8 mouse cellular contexts compared by ENCODE assay signal in the genomic region with DNA sequence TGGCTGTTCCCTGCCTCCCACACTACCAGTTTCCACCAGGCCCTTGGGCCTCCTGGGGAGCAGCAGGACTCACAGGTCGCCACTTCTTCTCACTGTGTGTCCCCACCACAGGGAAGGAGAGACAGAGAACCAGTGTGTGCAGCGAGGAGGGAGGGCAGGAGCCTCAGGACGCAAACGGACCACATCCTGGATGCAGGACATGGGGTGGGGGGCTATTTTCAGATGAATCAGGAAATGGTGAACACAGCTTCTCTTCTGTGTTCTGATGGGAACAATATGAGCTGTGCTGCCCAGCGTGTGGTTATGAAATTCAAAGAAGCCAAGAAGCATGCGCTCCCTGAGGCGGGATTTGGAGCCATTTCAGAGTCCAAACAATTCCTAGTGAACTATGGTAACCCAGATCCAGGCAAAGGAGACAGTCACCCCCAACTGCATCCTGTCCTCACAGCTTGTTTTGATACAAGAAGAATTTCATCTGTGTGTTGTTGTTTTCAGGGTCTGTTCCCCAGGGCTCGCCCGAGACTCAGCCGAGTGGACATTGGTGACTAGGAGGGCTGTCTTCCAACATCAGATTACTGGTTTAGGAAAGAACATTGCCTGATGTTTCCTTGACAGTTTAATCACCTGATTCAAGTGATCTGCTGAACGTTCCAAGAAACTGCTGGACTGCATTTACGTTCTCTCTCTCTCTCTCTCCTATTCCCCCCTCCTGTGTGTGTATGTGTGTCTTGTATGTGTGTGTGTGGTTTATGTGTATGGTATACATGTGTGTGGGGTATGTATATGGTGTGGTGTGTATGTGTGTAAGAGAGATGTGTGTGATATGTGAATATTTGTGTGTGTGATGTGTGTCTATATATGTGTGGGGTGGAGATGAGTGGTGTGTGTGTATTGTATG. TPM values are rescaled to one million over a fixed set of nuclear protein-coding genes. Genes with fewer than 3 reads are reported as not detected.
A peak's percentile ranks its signal among the peaks of the same experiment; 100 is the strongest.
DNase-seq lines count a peak whose midpoint lies in the region; ATAC-seq and TF ChIP-seq lines count a peak whose summit lies in the region.
"Not testable (repeated sequence)": the region's sequence is repeated elsewhere in the genome, so short reads cannot be mapped to it uniquely, and the experiment has no call there.
"Had no signal": no experiment of that assay in that cellular context is flagged by ENCODE, and none has a peak within 500 bp of the region (broad histone marks: within the 10 kb centered on the region; RNA-seq: fewer than 3 reads in every experiment).

No protein-coding gene starts in this region.

- H3K27ac ChIP-seq in heart, embryonic 15.5 days, result peak overlapping the region; percentile 42
- H3K27ac ChIP-seq in hindbrain, embryonic 16.5 days (ENCODE audit: low read depth, low read length), result peak overlapping the region; percentile 39; the same call in 1 of the 2 replicates
- H3K27ac ChIP-seq in liver, postnatal 0 days (ENCODE audit: low read depth); midbrain, postnatal 0 days (ENCODE audit: low read depth, low read length): not testable (repeated sequence)

- TF ChIP-seq CTCF in liver, postnatal 0 days (IDR thresholded peaks at IDR 0.05; ENCODE audit: low read depth); midbrain, postnatal 0 days (IDR thresholded peaks at IDR 0.05): not testable (repeated sequence)

- not testable (repeated sequence) for H3K9ac ChIP-seq in heart, embryonic 15.5 days; hindbrain, embryonic 16.5 days (ENCODE audit: low read depth, low read length); liver, postnatal 0 days (replicated peaks); midbrain, postnatal 0 days (replicated peaks; ENCODE audit: low read length, poor library complexity, severe bottlenecking)

- DNase-seq in cerebellum, adult 11-12 months, result peak; percentile 7
- peak; percentile 76 for DNase-seq in gastrocnemius, adult 18-20 months (ENCODE audit: low spot score)
- DNase-seq in kidney, postnatal 25 days, result peak; percentile 39 to 62
- DNase-seq in liver, postnatal 0 days, result not testable (repeated sequence)
- DNase-seq in midbrain, postnatal 0 days (ENCODE audit: low spot score), result peak; percentile 26

- not testable (repeated sequence) for H3K36me3 ChIP-seq in heart, embryonic 15.5 days; hindbrain, embryonic 16.5 days (ENCODE audit: control insufficient read depth, insufficient read depth, low read length); liver, postnatal 0 days (replicated peaks; ENCODE audit: insufficient read depth, low read length); midbrain, postnatal 0 days (ENCODE audit: insufficient read depth, low read length)

- peak; percentile 39; the same call in 1 of the 2 replicates for TF ChIP-seq EP300 in liver, postnatal 0 days (IDR thresholded peaks at IDR 0.05; ENCODE audit: low read depth)

- not testable (repeated sequence) for H3K9me3 ChIP-seq in heart, embryonic 15.5 days (replicated peaks); hindbrain, embryonic 16.5 days (ENCODE audit: control insufficient read depth, low read length); liver, postnatal 0 days (ENCODE audit: low read length); midbrain, postnatal 0 days (ENCODE audit: low read length)

- not testable (repeated sequence) for ATAC-seq in heart, embryonic 15.5 days (replicated peaks; ENCODE audit: insufficient number of reproducible peaks, insufficient read depth, low FRiP score, low read depth); hindbrain, embryonic 16.5 days; midbrain, postnatal 0 days (ENCODE audit: low FRiP score)
- ATAC-seq in liver, postnatal 0 days, result 0 out of 2 replicates have a peak, but pooled peaks have one; percentile 13

- not testable (repeated sequence) for H3K4me1 ChIP-seq in heart, embryonic 15.5 days (replicated peaks); hindbrain, embryonic 16.5 days (ENCODE audit: control insufficient read depth, insufficient read depth, low read depth, low read length); liver, postnatal 0 days (ENCODE audit: insufficient read depth); midbrain, postnatal 0 days (ENCODE audit: insufficient read depth, low read length)

- WGBS in heart, embryonic 15.5 days, result 48% methylated on average over 12 of the region's 12 CpGs
- 54% methylated on average over 12 of the region's 12 CpGs for WGBS in hindbrain, embryonic 16.5 days
- WGBS in liver, postnatal 0 days (ENCODE audit: insufficient replicate concordance), result 50% methylated on average over 12 of the region's 12 CpGs
- 47% methylated on average over 12 of the region's 12 CpGs for WGBS in midbrain, postnatal 0 days

- H3K4me2 ChIP-seq in heart, embryonic 15.5 days; hindbrain, embryonic 16.5 days (ENCODE audit: low read length); liver, postnatal 0 days (ENCODE audit: low read depth, low read length); midbrain, postnatal 0 days (ENCODE audit: low read depth, low read length, poor library complexity, severe bottlenecking): not testable (repeated sequence)

- not testable (repeated sequence) for H3K4me3 ChIP-seq in heart, embryonic 15.5 days; hindbrain, embryonic 16.5 days (ENCODE audit: low read length); liver, postnatal 0 days (ENCODE audit: low read depth, low read length); midbrain, postnatal 0 days (ENCODE audit: low read depth, low read length)

- H3K27me3 ChIP-seq in heart, embryonic 15.5 days; hindbrain, embryonic 16.5 days (replicated peaks; ENCODE audit: control insufficient read depth, insufficient read depth, low read length); liver, postnatal 0 days (ENCODE audit: insufficient read depth, low read length); midbrain, postnatal 0 days (ENCODE audit: insufficient read depth, low read length): not testable (repeated sequence)

RNA-seq across cellular contexts. Expression of a gene that starts 1.9 kb away (rescaled TPM):
- 10 to 100 TPM; 41.6 to 82.1 TPM for total RNA-seq in gastrocnemius, adult 18-20 months (2021)
- polyA plus RNA-seq in heart, embryonic 15.5 days (2015; fragmentation: Nextera tagmentation; extraction: Ambion mirVana), result 0.33 and 0.35 TPM in 2 replicates
- 119 and 120 TPM in 2 replicates for polyA plus RNA-seq in hindbrain, embryonic 16.5 days (2015; fragmentation: Nextera tagmentation; extraction: Ambion mirVana)
- 0.11 TPM in 2 replicates for polyA plus RNA-seq in liver, postnatal 0 days (2015; fragmentation: Nextera tagmentation; extraction: Ambion mirVana)
- 79.0 and 97.3 TPM in 2 replicates for total RNA-seq in midbrain, postnatal 0 days (2014; rRNA removed)
- 226 and 252 TPM in 2 replicates for polyA plus RNA-seq in midbrain, postnatal 0 days (2015; fragmentation: Nextera tagmentation; extraction: Ambion mirVana)
- polyA plus RNA-seq: liver, embryonic 15.5 days had no signal

RNA-seq across cellular contexts. Expression of a gene that starts 41.4 kb away (rescaled TPM):
- total RNA-seq in gastrocnemius, adult 18-20 months (2021), result 10 to 100 TPM; 83.4 to 98.3 TPM
- 92.0 and 94.9 TPM in 2 replicates for polyA plus RNA-seq in heart, embryonic 15.5 days (2015; fragmentation: Nextera tagmentation; extraction: Ambion mirVana)
- 95.0 and 95.9 TPM in 2 replicates for polyA plus RNA-seq in hindbrain, embryonic 16.5 days (2015; fragmentation: Nextera tagmentation; extraction: Ambion mirVana)
- 36.4 and 36.8 TPM in 2 replicates for polyA plus RNA-seq in liver, postnatal 0 days (2015; fragmentation: Nextera tagmentation; extraction: Ambion mirVana)
- 63.2 and 73.3 TPM in 2 replicates for total RNA-seq in midbrain, postnatal 0 days (2014; rRNA removed)
- polyA plus RNA-seq in midbrain, postnatal 0 days (2015; fragmentation: Nextera tagmentation; extraction: Ambion mirVana), result 98.8 and 101 TPM in 2 replicates

Comparison
In these comparisons a context has a peak if more than half of its experiments do, and no peak if none do; other contexts are left out.
1. RNA of a gene that starts 1.9 kb away (polyA plus RNA-seq): 226 to 252 TPM in midbrain, postnatal 0 days and 119 to 120 TPM in hindbrain, embryonic 16.5 days; 0.33 to 0.35 TPM in heart, embryonic 15.5 days and 0.11 TPM in liver, postnatal 0 days; every median in the first group is over 10 times any median in the second.